Mouse (Mus musculus): ENCODE results near the gene Map3k4.

Map3k4 gene

DNA sequence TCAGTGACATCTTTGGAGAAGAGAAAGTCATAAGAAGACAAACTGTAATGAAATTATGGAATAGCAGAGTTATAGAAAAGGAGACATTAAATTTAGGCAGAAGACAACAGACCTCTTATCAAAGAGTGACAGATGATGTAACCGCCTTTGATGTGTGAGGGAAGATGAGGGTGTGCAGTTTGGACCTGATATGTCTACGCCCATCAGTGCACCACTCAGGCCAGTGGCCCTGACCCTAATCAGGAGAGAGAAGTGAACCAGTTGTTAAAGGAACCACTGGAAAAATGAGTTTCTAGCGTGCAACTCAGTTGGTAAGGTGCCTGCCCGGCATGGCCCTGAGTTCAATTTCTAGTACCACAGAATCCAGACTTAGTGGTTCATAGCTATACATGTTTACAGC, 132.7 kb downstream of the Map3k4 start:
- peak; percentile 30 for DNase-seq (ENCODE audit: extremely low read depth, low read depth)

GRCm38 (mm10) chr17:12184283-12184682, 134.3 kb downstream of the Map3k4 start:
- no peak for DNase-seq (ENCODE audit: extremely low read depth, low read depth)

GRCm38 (mm10) chr17:12182702-12183485, 135.7 kb downstream of the Map3k4 start:
- DNase-seq (ENCODE audit: extremely low read depth, low read depth): no peak

GRCm38 (mm10) chr17:12179766-12180165, 138.8 kb downstream of the Map3k4 start:
- no peak for DNase-seq (ENCODE audit: extremely low read depth, low read depth)

DNA sequence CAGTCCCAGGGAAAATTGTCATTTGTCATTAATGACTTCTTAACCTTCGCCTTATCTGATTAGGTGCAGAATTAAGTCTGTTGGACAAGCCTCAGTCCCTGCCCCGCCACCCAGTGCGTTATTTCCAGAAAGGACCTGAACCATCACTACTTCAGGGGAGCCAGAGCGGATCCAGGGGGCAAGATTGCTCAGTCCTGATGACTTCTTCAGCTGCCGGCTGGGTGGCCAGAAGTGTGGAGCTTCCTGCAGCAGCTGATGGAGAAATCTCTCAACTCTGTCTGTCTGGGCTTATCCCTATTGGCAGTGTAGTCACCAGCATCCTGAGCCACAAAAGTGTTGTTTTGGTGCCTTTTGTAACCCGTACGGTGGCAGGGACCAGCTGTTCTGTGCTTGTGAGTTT, 139.3 kb downstream of the Map3k4 start:
- DNase-seq (ENCODE audit: extremely low read depth, low read depth): no peak
